Mouse (Mus musculus) v-Abl transformed pro-B cells (cell line): ENCODE data around the gene Tax1bp3.

Experiments
- in situ Hi-C, 2 experiments: fragments of 400-800 bp; cut with MboI; formaldehyde crosslinking; loops; one replicate each; pipeline ENCODE4 v1.15.1; 2025; ENCODE audit not compliant: unreplicated experiment in 2 of 2

Gene Tax1bp3

GRCm38 (mm10) chr11:73176608-73177508 is at the start of gene Tax1bp3, which contains the start of gene Emc6:
TSS of gene Tax1bp3 (plus strand) at chr11:73177083.
TSS of gene Emc6 (minus strand) at chr11:73177037.
- in situ Hi-C loops = loop anchor here in 1 of 2 experiments (25.0 kb wide), 1 partner anchor 1660 kb away; the partner anchor contains the start of gene Mnt

- in situ Hi-C loops = loop anchor here in 1 of 2 experiments (25.0 kb wide), 1 partner anchor 1406 kb away; no protein-coding TSS in a partner anchor
Observed at GRCm38 (mm10) chr11:73131020-73131419, 45.9 kb upstream of the Tax1bp3 start.

- in situ Hi-C loops = loop anchor here in 1 of 2 experiments (25.0 kb wide), 1 partner anchor 1404 kb away; no protein-coding TSS in a partner anchor
Observed at GRCm38 (mm10) chr11:73132999-73133398, 43.9 kb upstream of the Tax1bp3 start.

GRCm38 (mm10) chr11:73134222-73134621 is 42.7 kb upstream of the Tax1bp3 start:
- in situ Hi-C loops = loop anchor here in 1 of 2 experiments (25.0 kb wide), 1 partner anchor 1403 kb away; no protein-coding TSS in a partner anchor

GRCm38 (mm10) chr11:73136587-73136986 is 40.3 kb upstream of the Tax1bp3 start:
- in situ Hi-C loops = loop anchor here in 1 of 2 experiments (5.0 to 25.0 kb wide), 2 partner anchors 36 to 1401 kb away; no protein-coding TSS in a partner anchor

- in situ Hi-C loops = loop anchor here in 1 of 2 experiments (5.0 to 25.0 kb wide), 2 partner anchors 35 to 1400 kb away; no protein-coding TSS in a partner anchor
Observed at GRCm38 (mm10) chr11:73137116-73137515, 39.8 kb upstream of the Tax1bp3 start.

GRCm38 (mm10) chr11:73137591-73138501 is 39.0 kb upstream of the Tax1bp3 start, which contains the start of gene Haspin:
TSS of gene Haspin (minus strand) at chr11:73138294.
- in situ Hi-C loops = loop anchor here in 1 of 2 experiments (5.0 to 25.0 kb wide), 2 partner anchors 34 to 1399 kb away; no protein-coding TSS in a partner anchor

- in situ Hi-C loops = loop anchor here (5.0 to 25.0 kb wide), 3 partner anchors 1228 to 1393 kb away; no protein-coding TSS in a partner anchor
Observed at GRCm38 (mm10) chr11:73144261-73144681, 32.6 kb upstream of the Tax1bp3 start.

GRCm38 (mm10) chr11:73146026-73146974 is 30.6 kb upstream of the Tax1bp3 start:
- in situ Hi-C loops = loop anchor here in 1 of 2 experiments (10.0 to 25.0 kb wide), 2 partner anchors 1229 to 1391 kb away; no protein-coding TSS in a partner anchor

- in situ Hi-C loops = loop anchor here in 1 of 2 experiments (10.0 to 25.0 kb wide), 2 partner anchors 1228 to 1390 kb away; no protein-coding TSS in a partner anchor
Observed at GRCm38 (mm10) chr11:73146975-73147365, 29.9 kb upstream of the Tax1bp3 start.

- in situ Hi-C loops = loop anchor here in 1 of 2 experiments (10.0 to 25.0 kb wide), 2 partner anchors 1227 to 1389 kb away; no protein-coding TSS in a partner anchor
Observed at GRCm38 (mm10) chr11:73148209-73148608, 28.7 kb upstream of the Tax1bp3 start.

GRCm38 (mm10) chr11:73155071-73155470 is 21.8 kb upstream of the Tax1bp3 start:
- in situ Hi-C loops = no loop called here

- in situ Hi-C loops = no loop called here
Observed at GRCm38 (mm10) chr11:73159957-73160810, 16.7 kb upstream of the Tax1bp3 start, which contains the start of gene P2rx5. TSS of gene P2rx5 (plus strand) at chr11:73160421.

GRCm38 (mm10) chr11:73160811-73161200 is 16.1 kb upstream of the Tax1bp3 start:
- in situ Hi-C loops = no loop called here

- in situ Hi-C loops = no loop called here
Observed at GRCm38 (mm10) chr11:73161616-73162015, 15.3 kb upstream of the Tax1bp3 start.

GRCm38 (mm10) chr11:73162284-73162683 is 14.6 kb upstream of the Tax1bp3 start:
- in situ Hi-C loops = no loop called here

GRCm38 (mm10) chr11:73168071-73168470 is 8.8 kb upstream of the Tax1bp3 start:
- in situ Hi-C loops = no loop called here

GRCm38 (mm10) chr11:73168576-73168975 is 8.3 kb upstream of the Tax1bp3 start:
- in situ Hi-C loops = no loop called here
